Mouse (Mus musculus): ENCODE results near the gene Psen1.

The Psen1 gene

DNA sequence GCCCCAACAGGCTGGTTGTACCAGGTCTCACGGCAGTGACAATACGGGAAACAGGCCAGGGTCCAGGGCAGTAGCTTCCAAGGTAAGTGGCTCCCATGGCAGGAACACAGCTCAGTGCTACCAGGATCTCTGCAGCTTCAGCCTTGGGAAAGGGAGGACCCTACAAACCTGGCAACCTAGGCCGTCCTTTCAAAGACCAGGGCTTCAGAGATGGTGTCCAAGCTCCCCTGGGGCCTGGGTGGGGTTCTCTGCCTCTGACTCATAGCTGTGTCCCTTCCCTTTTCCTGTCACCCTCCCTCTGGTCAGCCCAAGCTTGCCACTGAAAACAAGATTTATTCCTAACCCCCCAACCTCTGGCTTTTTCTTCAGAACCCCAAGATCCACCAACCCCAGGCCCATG, 92.2 kb downstream of the Psen1 start:
- DNase-seq: peak; percentile 91

DNA sequence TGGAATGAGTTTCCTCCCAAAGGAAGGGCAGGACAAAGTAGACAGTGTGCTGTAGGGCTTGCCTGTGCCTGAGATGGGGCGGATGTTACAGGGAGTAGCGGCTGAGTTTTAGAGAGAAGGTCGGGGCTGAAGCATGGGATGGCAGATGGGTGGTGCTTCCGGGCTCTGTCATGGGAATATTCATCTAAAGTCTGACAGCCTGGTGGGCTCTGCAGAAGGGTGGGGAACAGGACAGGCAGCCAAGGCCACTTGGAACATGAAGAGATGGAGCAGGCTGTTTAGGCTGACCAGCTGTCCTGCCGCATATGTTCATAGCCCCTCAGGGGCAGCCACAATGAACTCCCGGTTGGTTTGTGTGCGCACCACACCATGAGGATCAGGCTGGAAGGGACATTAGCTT, 93.3 kb downstream of the Psen1 start:
- DNase-seq: peak; percentile 93

DNA sequence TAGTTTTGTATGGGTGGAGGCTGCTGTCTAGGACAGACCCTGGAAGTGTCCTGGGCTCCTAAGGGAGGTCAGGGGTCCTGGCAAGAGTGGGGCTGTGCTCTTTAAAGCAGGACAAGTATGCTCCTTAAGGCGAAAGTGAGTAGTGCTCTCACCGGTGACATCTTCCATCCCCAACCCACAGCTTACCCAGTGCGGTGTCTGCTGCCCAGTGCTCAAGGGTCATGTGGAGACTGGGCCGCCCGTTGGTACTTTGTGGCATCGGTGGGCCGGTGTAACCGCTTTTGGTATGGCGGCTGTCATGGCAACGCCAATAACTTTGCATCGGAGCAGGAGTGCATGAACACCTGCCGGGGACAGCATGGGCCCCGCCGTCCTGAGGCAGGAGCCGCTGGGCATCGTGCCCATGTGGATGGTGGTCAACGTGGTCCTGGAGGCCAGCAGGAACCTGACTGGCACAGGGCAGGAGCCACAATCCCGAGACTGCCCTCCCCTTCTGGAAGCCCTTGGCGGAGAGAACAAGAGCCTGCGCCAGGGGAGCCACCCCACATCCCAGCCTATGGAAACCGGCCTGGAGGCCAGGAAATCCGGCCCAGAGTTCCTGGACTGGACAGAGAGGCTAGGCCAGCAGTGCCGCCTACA, 93.8 kb downstream of the Psen1 start:
- peak; percentile 90 for DNase-seq

DNA sequence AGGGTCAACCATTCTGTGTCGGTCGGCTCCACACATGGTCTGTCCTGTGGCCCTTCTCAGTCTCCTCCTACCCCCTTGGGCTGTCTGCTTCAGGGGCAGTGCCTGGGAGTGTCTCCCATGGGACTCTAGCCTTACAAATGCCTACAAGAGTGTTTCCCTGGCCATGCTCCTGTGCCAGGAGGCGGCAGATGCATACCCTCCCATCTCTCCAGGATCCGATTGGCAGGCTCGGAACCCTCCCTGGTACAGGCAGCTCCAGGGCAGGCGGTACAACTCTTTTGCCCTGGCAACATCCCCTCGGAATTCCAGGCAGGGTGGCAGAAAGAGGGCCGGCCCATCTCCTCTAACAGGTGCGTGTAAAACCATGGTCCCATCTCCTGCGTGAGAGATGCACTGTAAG, 94.7 kb downstream of the Psen1 start:
- DNase-seq: peak; percentile 91

All from heart, adult 11 months (tissue).